Mouse (Mus musculus) cerebellum, adult 11-12 months (tissue): ENCODE data around the gene Iqca.
A peak's percentile ranks its signal among the peaks of the same experiment; 100 is the strongest.

Source experiments
- DNase-seq: peaks from one replicate; pipeline ENCODE4 v3.0.0; 2022

Iqca gene

GRCm38 (mm10) chr1:90051347-90051746, 101.9 kb downstream of the Iqca start:
- DNase-seq, result peak; percentile 7

- no peak for DNase-seq
These were observed 103.0 kb downstream of the Iqca start for GRCm38 (mm10) chr1:90050046-90050739.

GRCm38 (mm10) chr1:90028305-90028704, 124.9 kb downstream of the Iqca start:
- no peak for DNase-seq

- no peak for DNase-seq
These were observed 126.3 kb downstream of the Iqca start for GRCm38 (mm10) chr1:90026945-90027344.

- DNase-seq, result no peak
These were observed 132.9 kb downstream of the Iqca start for GRCm38 (mm10) chr1:90020336-90020735.

GRCm38 (mm10) chr1:90018071-90018470, 135.1 kb downstream of the Iqca start:
- no peak for DNase-seq

GRCm38 (mm10) chr1:90014446-90014845, 138.8 kb downstream of the Iqca start, which contains the start of gene Asb18:
TSS of gene Asb18 (minus strand) at chr1:90014666.
- peak; percentile 56 for DNase-seq

GRCm38 (mm10) chr1:90013273-90013672, 139.9 kb downstream of the Iqca start:
- peak; percentile 27 for DNase-seq

GRCm38 (mm10) chr1:90012850-90013249, 140.4 kb downstream of the Iqca start:
- no peak for DNase-seq

GRCm38 (mm10) chr1:90012168-90012567, 141.0 kb downstream of the Iqca start:
- DNase-seq, result no peak

GRCm38 (mm10) chr1:90010077-90010476, 143.1 kb downstream of the Iqca start:
- DNase-seq, result no peak

GRCm38 (mm10) chr1:90009188-90009587, 144.0 kb downstream of the Iqca start:
- DNase-seq, result no peak

- peak; percentile 20 for DNase-seq
These were observed 146.5 kb downstream of the Iqca start for GRCm38 (mm10) chr1:90006666-90007065.

- DNase-seq, result no peak
These were observed 152.2 kb downstream of the Iqca start for GRCm38 (mm10) chr1:90000981-90001380.

- no peak for DNase-seq
These were observed 153.3 kb downstream of the Iqca start for GRCm38 (mm10) chr1:89999858-90000257.

- no peak for DNase-seq
These were observed 154.5 kb downstream of the Iqca start for GRCm38 (mm10) chr1:89998696-89999095.

- no peak for DNase-seq
These were observed 155.1 kb downstream of the Iqca start for GRCm38 (mm10) chr1:89998076-89998475.

GRCm38 (mm10) chr1:89992256-89992655, 160.9 kb downstream of the Iqca start:
- no peak for DNase-seq
